Mouse (Mus musculus) midbrain, embryonic 11.5 days (tissue): Measurements from ENCODE around the gene Trub2. TPM values are rescaled to one million over a fixed set of nuclear protein-coding genes. Genes with fewer than 3 reads are reported as not detected.

ENCODE experiments used
- ATAC-seq: fragments of 200-750 bp; cut with Nextera tagmentation; 2 replicates; pipeline ENCODE4 v1.8.0; 2017; ENCODE audit warnings: moderate TSS enrichment, moderate library complexity; ENCODE audit not compliant: low FRiP score
- DNase-seq: peaks from one replicate; pipeline ENCODE4 v3.0.0; 2015; ENCODE audit warnings: low spot score; ENCODE audit errors: missing footprints
- H3K27ac ChIP-seq: fragments of 300-500 bp; sonication (generic); 2 replicates; pipeline ENCODE4 v1.5.1; 2014; ENCODE audit warnings: low read depth, low read length
- H3K27me3 ChIP-seq: fragments of 300-500 bp; sonication (generic); 2 replicates; pipeline ENCODE4 v1.6.1; 2014; ENCODE audit warnings: mild to moderate bottlenecking, low read length, moderate library complexity, mixed read lengths; ENCODE audit not compliant: control insufficient read depth, insufficient read depth
- H3K36me3 ChIP-seq: fragments of 300-500 bp; sonication (generic); 2 replicates; pipeline ENCODE4 v1.6.1; 2014; ENCODE audit warnings: mild to moderate bottlenecking, low read length, moderate library complexity, mixed read lengths; ENCODE audit not compliant: control insufficient read depth, insufficient read depth
- H3K4me1 ChIP-seq: fragments of 300-500 bp; sonication (generic); 2 replicates; pipeline ENCODE4 v1.6.1; 2014; ENCODE audit warnings: low read length; ENCODE audit not compliant: control insufficient read depth, insufficient read depth
- H3K4me2 ChIP-seq: fragments of 300-500 bp; sonication (generic); 2 replicates; pipeline ENCODE4 v1.6.1; 2014; ENCODE audit warnings: mild to moderate bottlenecking, moderate library complexity
- H3K4me3 ChIP-seq: fragments of 300-500 bp; sonication (generic); 2 replicates; pipeline ENCODE4 v1.5.1; 2014; ENCODE audit warnings: low read depth, low read length
- H3K9ac ChIP-seq: fragments of 300-500 bp; sonication (generic); 2 replicates; pipeline ENCODE4 v1.6.1; 2014; ENCODE audit warnings: low read length
- H3K9me3 ChIP-seq: fragments of 300-500 bp; sonication (generic); 2 replicates; pipeline ENCODE4 v1.6.1; 2016; ENCODE audit warnings: low read length; ENCODE audit not compliant: control insufficient read depth
- WGBS: fragments of 180-500 bp; shearing (Covaris S2); extraction: QIAGEN DNeasy Blood & Tissue Kit; methylation state at CpG from one replicate; pipeline ENCODE4 v1.1.7; 2014; 5-methylcytosine and 5-hydroxymethylcytosine counted together
- polyA plus RNA-seq: library from polyadenylated mRNA; unstranded; fragments of >200 nt; fragmentation: Nextera tagmentation; extraction: Ambion mirVana; gene quantifications from 2 replicates; pipeline ENCODE4 v1.2.1, GENCODE M21; 2014

Trub2 gene
- polyA plus RNA-seq, 1 experiment from 2014 or later: 29.1 TPM

- 75% methylated on average over 5 of the region's 5 CpGs for WGBS
- Histone ChIP-seq H3K9ac (no peak overlapping the region), H3K4me2 (no peak overlapping the region), H3K4me1 (no peaks in the 10 kb centered on the region), H3K27me3 (no peaks in the 10 kb centered on the region), H3K36me3 (peaks cover 15% of the 10 kb centered on the region), H3K9me3 (no peaks in the 10 kb centered on the region), H3K4me3 (no peak overlapping the region), H3K27ac (no peak overlapping the region)
- no peak for DNase-seq
- ATAC-seq: no peak
Measured at GRCm38 (mm10) chr2:29739368-29739767, 48.9 kb downstream of the Trub2 start.

DNA sequence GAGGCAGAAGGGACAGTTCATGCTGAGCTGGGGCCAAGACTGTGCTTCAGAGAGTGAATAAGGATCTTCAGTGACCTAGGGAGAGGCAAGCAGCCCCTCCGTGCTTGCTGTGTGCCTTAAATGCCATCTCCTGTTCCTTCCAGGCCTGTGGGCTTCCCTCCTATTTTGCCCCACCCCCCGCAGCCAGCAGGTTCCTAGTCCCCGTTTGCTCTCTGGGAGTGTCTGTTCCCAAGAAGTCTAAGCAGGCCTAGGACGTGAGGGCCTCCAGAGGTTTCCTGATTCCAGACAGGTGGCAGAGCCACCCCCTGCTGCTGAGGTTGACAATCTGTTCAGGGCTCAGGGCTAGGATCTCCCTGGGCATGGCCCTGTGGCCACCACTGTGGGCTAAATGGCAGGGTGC is 49.5 kb downstream of the Trub2 start:
- 67% methylated on average over 4 of the region's 4 CpGs for WGBS
- no peaks in the 10 kb centered on the region for H3K27me3 ChIP-seq
- H3K27ac ChIP-seq: no peak overlapping the region
- H3K9me3 ChIP-seq: no peaks in the 10 kb centered on the region
- H3K9ac ChIP-seq: no peak overlapping the region
- H3K36me3 ChIP-seq: peaks cover 18% of the 10 kb centered on the region
- no peak overlapping the region for H3K4me3 ChIP-seq
- ATAC-seq: no peak
- H3K4me2 ChIP-seq: no peak overlapping the region
- no peak for DNase-seq
- no peaks in the 10 kb centered on the region for H3K4me1 ChIP-seq

DNA sequence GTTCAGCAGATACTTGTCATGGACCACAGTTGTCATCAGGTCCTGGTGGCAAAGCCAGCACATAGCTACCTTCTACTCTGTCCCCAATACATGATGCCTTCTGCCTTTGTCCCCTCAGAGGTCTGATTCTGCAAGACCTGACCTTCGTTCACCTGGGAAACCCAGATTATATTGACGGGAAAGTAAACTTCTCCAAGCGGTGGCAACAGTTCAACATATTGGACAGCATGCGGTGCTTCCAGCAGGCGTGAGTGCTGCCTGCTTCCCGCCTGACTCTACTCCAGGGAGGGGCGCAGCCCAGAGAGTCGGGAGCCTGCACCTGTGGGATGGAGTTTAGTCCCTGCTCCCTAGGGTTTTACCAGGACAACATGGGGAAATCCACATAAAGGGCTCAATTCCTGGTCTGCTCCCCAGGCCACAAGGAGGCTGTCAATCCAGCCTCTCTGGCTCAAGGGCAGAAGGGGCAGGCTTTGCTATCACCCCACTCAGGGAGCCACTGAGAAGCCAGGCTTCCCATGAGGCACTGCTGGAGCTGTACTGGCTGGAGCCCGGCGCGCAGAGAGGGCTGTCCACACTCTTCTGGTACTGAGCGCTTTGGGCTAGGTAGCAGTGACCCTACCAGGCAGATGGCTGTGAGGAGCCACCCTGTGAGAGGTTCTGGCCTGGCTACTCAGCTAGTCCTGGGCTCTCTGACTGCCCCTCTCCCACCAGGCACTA is 50.9 kb downstream of the Trub2 start:
- peaks cover 18% of the 10 kb centered on the region for H3K36me3 ChIP-seq
- 89% methylated on average over 12 of the region's 12 CpGs for WGBS

DNA sequence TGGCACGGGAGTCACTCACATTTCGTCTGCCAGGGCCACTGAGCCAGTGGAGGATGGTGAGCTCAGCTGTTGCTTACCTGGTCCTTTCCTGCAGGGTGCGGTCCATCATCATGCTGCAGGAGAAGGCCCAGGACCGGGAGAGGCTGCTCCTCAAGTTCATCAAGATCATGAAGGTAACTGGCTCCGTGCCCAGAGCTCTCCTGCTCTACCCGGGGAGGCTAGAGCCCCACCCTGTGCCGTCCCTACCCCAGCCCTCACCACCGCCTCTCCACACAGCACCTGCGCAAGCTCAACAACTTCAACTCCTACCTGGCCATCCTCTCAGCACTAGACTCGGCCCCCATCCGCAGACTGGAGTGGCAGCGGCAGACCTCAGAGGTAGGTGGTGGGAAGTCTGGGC is 52.6 kb downstream of the Trub2 start:
- no peak for ATAC-seq
- Histone ChIP-seq H3K4me1 (no peaks in the 10 kb centered on the region), H3K9ac (no peak overlapping the region), H3K27me3 (no peaks in the 10 kb centered on the region), H3K9me3 (no peaks in the 10 kb centered on the region), H3K36me3 (peaks cover 18% of the 10 kb centered on the region), H3K4me2 (no peak overlapping the region), H3K27ac (no peak overlapping the region), H3K4me3 (no peak overlapping the region)
- WGBS: 94% methylated on average over 12 of the region's 12 CpGs
- no peak for DNase-seq

More for the DNA sequence above, 50.9 kb downstream of the Trub2 start:
- H3K9me3 ChIP-seq: no peaks in the 10 kb centered on the region
- no peak overlapping the region for H3K4me2 ChIP-seq
- ATAC-seq (no peak), DNase-seq (no peak)
- H3K4me1 ChIP-seq: no peaks in the 10 kb centered on the region
- no peaks in the 10 kb centered on the region for H3K27me3 ChIP-seq
- no peak overlapping the region for H3K4me3 ChIP-seq
- H3K9ac ChIP-seq: no peak overlapping the region
- H3K27ac ChIP-seq: no peak overlapping the region

- ATAC-seq (no peak), DNase-seq (no peak)
- 96% methylated on average over 5 of the region's 5 CpGs for WGBS
- Histone ChIP-seq H3K4me2 (no peak overlapping the region), H3K36me3 (peaks cover 18% of the 10 kb centered on the region), H3K27ac (no peak overlapping the region), H3K9ac (no peak overlapping the region), H3K4me1 (no peaks in the 10 kb centered on the region), H3K27me3 (no peaks in the 10 kb centered on the region), H3K9me3 (no peaks in the 10 kb centered on the region), H3K4me3 (no peak overlapping the region)
Measured at GRCm38 (mm10) chr2:29733348-29733747, 55.0 kb downstream of the Trub2 start.

DNA sequence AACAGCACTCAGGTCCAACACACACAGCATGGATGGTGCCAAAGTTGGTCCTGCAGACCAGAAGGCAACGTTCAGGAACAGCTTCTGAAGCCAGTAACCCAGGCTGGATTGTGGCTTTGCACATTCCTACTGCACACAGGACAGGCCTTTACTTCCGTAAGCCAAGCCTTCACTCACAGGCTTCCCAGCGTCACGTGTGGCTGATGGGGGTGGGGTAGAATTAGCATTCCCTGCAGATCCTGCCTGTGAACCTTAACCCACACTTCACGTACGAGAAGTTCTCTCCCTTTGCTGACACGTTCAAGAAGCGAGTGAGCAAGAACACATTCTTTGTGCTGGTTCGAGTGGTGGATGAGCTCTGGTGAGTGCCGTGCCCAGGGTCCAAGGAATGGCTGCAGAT is 55.7 kb downstream of the Trub2 start:
- Histone ChIP-seq H3K27me3 (no peaks in the 10 kb centered on the region), H3K9me3 (no peaks in the 10 kb centered on the region), H3K27ac (no peak overlapping the region), H3K9ac (no peak overlapping the region), H3K36me3 (peaks cover 14% of the 10 kb centered on the region; the same call in 1 of the 2 replicates), H3K4me1 (no peaks in the 10 kb centered on the region), H3K4me2 (no peak overlapping the region), H3K4me3 (no peak overlapping the region)
- no peak for ATAC-seq
- no peak for DNase-seq
- WGBS: 92% methylated on average over 10 of the region's 10 CpGs

- Histone ChIP-seq H3K36me3 (peaks cover 14% of the 10 kb centered on the region; the same call in 1 of the 2 replicates), H3K4me1 (no peaks in the 10 kb centered on the region), H3K4me3 (no peak overlapping the region), H3K27me3 (no peaks in the 10 kb centered on the region), H3K9ac (no peak overlapping the region), H3K4me2 (no peak overlapping the region), H3K27ac (no peak overlapping the region), H3K9me3 (no peaks in the 10 kb centered on the region)
- DNase-seq (no peak), ATAC-seq (no peak)
- WGBS: 89% methylated on average over 3 of the region's 3 CpGs
Measured at GRCm38 (mm10) chr2:29731545-29731944, 56.8 kb downstream of the Trub2 start.

GRCm38 (mm10) chr2:29729500-29729899 is 58.8 kb downstream of the Trub2 start:
- ATAC-seq: no peak
- Histone ChIP-seq H3K9ac (no peak overlapping the region), H3K36me3 (peaks cover 9% of the 10 kb centered on the region; the same call in 1 of the 2 replicates), H3K4me2 (no peak overlapping the region), H3K9me3 (no peaks in the 10 kb centered on the region), H3K4me1 (no peaks in the 10 kb centered on the region), H3K27me3 (no peaks in the 10 kb centered on the region), H3K4me3 (no peak overlapping the region), H3K27ac (no peak overlapping the region)
- WGBS: 50% methylated on average over 2 of the region's 2 CpGs
- DNase-seq: no peak

DNA sequence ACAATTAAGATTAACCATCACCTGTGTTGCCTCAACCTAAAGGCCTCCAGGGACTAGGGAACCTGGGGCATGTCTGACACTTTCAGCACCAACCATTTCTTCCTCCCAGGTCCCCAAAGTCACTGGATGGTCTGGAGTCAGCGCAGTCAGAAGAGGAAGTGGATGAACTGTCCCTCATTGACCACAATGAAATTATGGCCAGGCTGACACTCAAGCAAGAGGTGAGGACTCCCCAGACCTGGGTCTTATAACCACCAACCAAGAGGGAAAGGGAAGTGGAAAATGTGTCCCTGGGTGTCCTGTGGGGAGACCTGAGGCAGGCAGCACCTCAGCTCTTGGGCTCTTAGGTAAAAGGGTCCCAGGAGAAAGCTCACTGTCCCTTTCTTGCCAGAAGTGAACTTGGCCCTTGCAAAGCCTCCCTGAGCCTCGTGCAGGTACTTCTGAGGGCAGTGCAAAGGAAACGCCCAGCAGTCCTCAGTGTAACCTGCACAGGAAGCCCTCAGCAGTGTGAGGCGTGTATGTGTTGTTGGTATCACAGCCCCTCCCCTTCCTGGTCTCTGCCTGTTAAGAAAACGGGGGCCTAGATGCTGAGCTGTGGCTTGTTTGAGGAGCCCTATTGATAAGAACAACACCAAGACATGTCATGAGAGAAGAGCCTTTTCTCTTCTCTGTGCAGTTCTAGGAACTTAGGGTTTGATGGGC is 63.5 kb downstream of the Trub2 start:
- DNase-seq: no peak
- Histone ChIP-seq H3K4me2 (no peak overlapping the region), H3K9me3 (no peaks in the 10 kb centered on the region), H3K27me3 (no peaks in the 10 kb centered on the region), H3K36me3 (peaks cover 7% of the 10 kb centered on the region; the same call in 1 of the 2 replicates), H3K9ac (no peak overlapping the region), H3K27ac (no peak overlapping the region), H3K4me1 (no peaks in the 10 kb centered on the region), H3K4me3 (no peak overlapping the region)
- WGBS: 86% methylated on average over 5 of the region's 5 CpGs
- ATAC-seq: no peak
